Mouse (Mus musculus): ENCODE results near the gene Itgam. TPM values are rescaled to one million over a fixed set of nuclear protein-coding genes. Genes with fewer than 3 reads are reported as not detected.

Gene Itgam
- polyA plus RNA-seq, 1 experiment from 2014 or later: 0.98 TPM

DNA sequence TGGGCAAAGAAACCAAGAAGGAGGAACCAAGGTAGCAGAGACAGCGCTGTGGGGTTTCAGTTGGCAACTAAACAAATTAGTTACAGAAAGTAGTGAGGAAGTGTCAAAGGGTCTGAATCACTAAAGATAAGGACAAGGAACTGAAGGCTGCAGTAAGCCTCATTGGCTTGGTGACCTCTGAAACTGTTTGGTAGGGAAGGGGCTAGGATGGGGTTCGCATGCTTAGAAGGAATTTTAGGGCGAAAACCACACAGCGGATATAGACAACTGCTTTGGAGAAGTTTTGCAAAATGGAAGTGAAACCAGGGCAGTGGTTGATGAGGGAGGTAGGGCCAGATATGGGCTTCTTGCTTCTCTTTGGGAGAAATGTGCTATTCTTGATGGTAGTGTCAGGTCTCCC lies 13.6 kb upstream of the Itgam start:
- ATAC-seq (replicated peaks; ENCODE audit: extremely low read depth, insufficient read depth, low FRiP score): no peak
- Histone ChIP-seq H3K27me3 (ENCODE audit: control insufficient read depth, insufficient read depth, low read length) (no peaks in the 10 kb centered on the region), H3K27ac (ENCODE audit: low read length) (no peak overlapping the region), H3K36me3 (ENCODE audit: control insufficient read depth, insufficient read depth) (no peaks in the 10 kb centered on the region), H3K4me2 (ENCODE audit: low read depth, low read length) (no peak overlapping the region), H3K9ac (ENCODE audit: low read length) (no peak overlapping the region), H3K9me3 (replicated peaks; ENCODE audit: control insufficient read depth, low read length) (no peaks in the 10 kb centered on the region), H3K4me3 (ENCODE audit: low read length) (no peak overlapping the region), H3K4me1 (ENCODE audit: control insufficient read depth, insufficient read depth, low read length) (peaks cover 2% of the 10 kb centered on the region; the same call in 1 of the 2 replicates)
- WGBS: 81% methylated on average over 4 of the region's 4 CpGs

DNA sequence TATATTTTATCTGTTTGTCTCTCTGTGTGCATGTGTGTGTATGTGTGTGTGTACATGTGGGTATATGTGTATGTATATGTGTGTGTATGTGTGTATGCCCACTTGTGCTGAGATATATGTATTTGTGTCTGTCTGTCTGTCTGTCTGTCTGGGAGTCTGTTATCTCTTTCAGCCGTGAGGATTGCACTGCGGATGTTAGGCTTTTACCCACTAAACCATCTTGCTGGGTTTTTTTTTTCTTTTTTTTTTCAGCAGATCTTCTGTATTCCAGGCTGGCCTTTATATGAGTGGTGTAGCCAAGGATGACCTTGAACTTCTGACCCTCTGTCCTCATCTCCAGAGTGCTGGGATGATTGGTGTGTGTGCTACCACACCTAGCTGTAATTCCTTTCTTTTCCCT lies 13.2 kb upstream of the Itgam start:
- Histone ChIP-seq H3K27ac (ENCODE audit: low read length) (no peak overlapping the region), H3K9ac (ENCODE audit: low read length) (no peak overlapping the region), H3K36me3 (ENCODE audit: control insufficient read depth, insufficient read depth) (no peaks in the 10 kb centered on the region), H3K9me3 (replicated peaks; ENCODE audit: control insufficient read depth, low read length) (no peaks in the 10 kb centered on the region), H3K4me1 (ENCODE audit: control insufficient read depth, insufficient read depth, low read length) (peaks cover 2% of the 10 kb centered on the region; the same call in 1 of the 2 replicates), H3K4me2 (ENCODE audit: low read depth, low read length) (no peak overlapping the region), H3K4me3 (ENCODE audit: low read length) (no peak overlapping the region), H3K27me3 (ENCODE audit: control insufficient read depth, insufficient read depth, low read length) (no peaks in the 10 kb centered on the region)
- WGBS: 60% methylated on average over 2 of the region's 2 CpGs
- no peak for ATAC-seq (replicated peaks; ENCODE audit: extremely low read depth, insufficient read depth, low FRiP score)

DNA sequence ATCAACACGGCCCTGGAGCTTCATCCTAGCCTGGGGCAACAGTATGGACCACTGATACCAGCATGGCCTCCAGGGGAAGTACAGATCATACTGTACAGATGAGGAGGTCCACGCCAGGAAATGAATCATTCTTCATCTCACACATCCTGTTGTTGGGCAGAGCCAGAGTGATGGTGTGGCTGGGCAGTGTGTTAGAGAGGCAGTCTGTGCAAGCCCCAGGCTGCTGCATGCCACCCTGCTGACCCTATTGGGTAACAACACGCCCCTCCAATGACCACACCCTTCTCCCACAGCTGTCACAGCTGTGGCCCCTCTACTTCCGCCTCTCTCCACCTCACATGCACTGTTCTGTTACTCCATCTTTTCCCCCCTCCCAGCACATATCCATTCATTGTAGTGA lies 11.7 kb upstream of the Itgam start:
- no peaks in the 10 kb centered on the region for H3K27me3 ChIP-seq (ENCODE audit: control insufficient read depth, insufficient read depth, low read length)
- no peak overlapping the region for H3K4me2 ChIP-seq (ENCODE audit: low read depth, low read length)
- H3K36me3 ChIP-seq (ENCODE audit: control insufficient read depth, insufficient read depth): no peaks in the 10 kb centered on the region
- WGBS: 52% methylated on average over 4 of the region's 4 CpGs
- 0 out of 2 replicates have a peak, but pooled peaks cover under 1% of the 10 kb centered on the region for H3K4me1 ChIP-seq (ENCODE audit: control insufficient read depth, insufficient read depth, low read length)
- peak; percentile 37 for ATAC-seq (replicated peaks; ENCODE audit: extremely low read depth, insufficient read depth, low FRiP score)
- no peak overlapping the region for H3K27ac ChIP-seq (ENCODE audit: low read length)
- H3K9ac ChIP-seq (ENCODE audit: low read length): no peak overlapping the region
- no peaks in the 10 kb centered on the region for H3K9me3 ChIP-seq (replicated peaks; ENCODE audit: control insufficient read depth, low read length)
- H3K4me3 ChIP-seq (ENCODE audit: low read length): no peak overlapping the region

DNA sequence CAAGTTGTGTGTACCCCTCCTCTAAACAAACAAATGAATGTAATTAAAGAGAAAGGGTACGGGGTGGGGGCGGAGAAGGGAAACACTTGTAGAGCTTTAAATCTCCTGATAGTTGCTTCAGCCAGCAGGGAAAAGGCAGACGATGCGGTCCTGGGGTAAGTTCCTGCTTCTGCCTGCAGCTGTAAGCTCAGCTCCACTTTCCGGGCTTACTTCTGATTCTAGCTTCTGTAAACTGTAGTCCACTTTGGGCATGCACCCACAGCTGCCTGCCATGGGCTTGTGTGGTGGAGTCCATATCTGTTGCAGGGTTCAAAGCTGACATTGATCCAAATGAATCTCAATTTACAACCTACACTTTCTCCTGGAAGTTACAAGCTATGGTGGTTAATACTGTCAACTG lies 9.4 kb upstream of the Itgam start:
- Histone ChIP-seq H3K4me2 (ENCODE audit: low read depth, low read length) (no peak overlapping the region), H3K4me3 (ENCODE audit: low read length) (no peak overlapping the region), H3K27ac (ENCODE audit: low read length) (no peak overlapping the region), H3K36me3 (ENCODE audit: control insufficient read depth, insufficient read depth) (no peaks in the 10 kb centered on the region), H3K9me3 (replicated peaks; ENCODE audit: control insufficient read depth, low read length) (no peaks in the 10 kb centered on the region), H3K27me3 (ENCODE audit: control insufficient read depth, insufficient read depth, low read length) (no peaks in the 10 kb centered on the region), H3K4me1 (ENCODE audit: control insufficient read depth, insufficient read depth, low read length) (no peaks in the 10 kb centered on the region), H3K9ac (ENCODE audit: low read length) (no peak overlapping the region)
- 65% methylated on average over 5 of the region's 5 CpGs for WGBS
- ATAC-seq (replicated peaks; ENCODE audit: extremely low read depth, insufficient read depth, low FRiP score): no peak

DNA sequence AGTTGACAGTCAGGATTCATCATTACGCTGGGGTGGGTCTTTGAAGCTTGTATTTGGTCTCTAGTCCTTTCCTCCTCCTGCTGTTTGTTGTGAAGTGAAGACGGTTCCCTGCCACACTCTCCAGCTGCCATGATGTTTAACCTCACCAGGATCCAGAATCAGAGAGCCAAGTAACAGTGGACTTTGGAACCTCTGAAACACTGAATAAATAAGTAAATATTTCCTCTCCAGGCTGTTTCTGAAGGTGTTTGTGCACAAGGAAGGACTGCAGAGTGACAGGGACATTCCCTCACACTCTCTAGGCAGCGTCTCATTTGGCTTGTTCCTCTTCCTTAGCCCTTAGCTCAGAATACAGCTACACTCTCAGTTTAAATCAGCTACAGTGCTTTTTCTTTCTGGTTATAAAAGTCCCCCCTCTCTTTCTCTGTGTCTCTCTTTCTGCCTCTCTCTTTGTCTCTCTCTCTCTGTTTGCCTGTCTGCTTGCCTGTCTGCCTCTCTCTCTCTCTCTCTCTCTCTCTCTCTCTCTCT lies 5.5 kb upstream of the Itgam start:
- H3K9me3 ChIP-seq (replicated peaks; ENCODE audit: control insufficient read depth, low read length): no peaks in the 10 kb centered on the region
- H3K4me3 ChIP-seq (ENCODE audit: low read length): no peak overlapping the region
- H3K4me1 ChIP-seq (ENCODE audit: control insufficient read depth, insufficient read depth, low read length): no peaks in the 10 kb centered on the region
- no peaks in the 10 kb centered on the region for H3K27me3 ChIP-seq (ENCODE audit: control insufficient read depth, insufficient read depth, low read length)
- 52% methylated on average over 3 of the region's 3 CpGs for WGBS
- no peak overlapping the region for H3K9ac ChIP-seq (ENCODE audit: low read length)
- no peak overlapping the region for H3K27ac ChIP-seq (ENCODE audit: low read length)
- ATAC-seq (replicated peaks; ENCODE audit: extremely low read depth, insufficient read depth, low FRiP score): no peak
- H3K36me3 ChIP-seq (ENCODE audit: control insufficient read depth, insufficient read depth): no peaks in the 10 kb centered on the region
- H3K4me2 ChIP-seq (ENCODE audit: low read depth, low read length): no peak overlapping the region

DNA sequence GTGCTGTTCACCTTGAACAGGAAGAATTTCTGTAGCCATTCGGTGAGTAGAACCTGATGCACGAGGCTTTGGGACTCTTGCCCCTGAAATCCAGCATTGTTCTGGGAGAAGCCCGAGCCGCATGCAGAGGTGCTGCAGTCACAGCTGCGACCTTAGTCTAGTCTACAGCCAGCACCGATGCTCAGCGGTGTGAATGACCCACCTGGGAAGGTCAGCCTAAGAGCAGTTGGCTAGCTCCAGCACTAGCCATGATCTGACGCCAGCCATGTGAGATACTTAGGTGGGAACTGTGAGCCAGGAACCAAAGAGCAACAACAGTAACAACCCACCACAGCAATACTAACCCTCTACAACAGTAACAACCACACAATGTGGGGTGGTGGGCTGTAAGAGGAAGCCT lies 4.6 kb upstream of the Itgam start:
- Histone ChIP-seq H3K9me3 (replicated peaks; ENCODE audit: control insufficient read depth, low read length) (no peaks in the 10 kb centered on the region), H3K27ac (ENCODE audit: low read length) (no peak overlapping the region), H3K4me3 (ENCODE audit: low read length) (no peak overlapping the region), H3K9ac (ENCODE audit: low read length) (no peak overlapping the region), H3K4me2 (ENCODE audit: low read depth, low read length) (no peak overlapping the region), H3K27me3 (ENCODE audit: control insufficient read depth, insufficient read depth, low read length) (no peaks in the 10 kb centered on the region), H3K36me3 (ENCODE audit: control insufficient read depth, insufficient read depth) (no peaks in the 10 kb centered on the region), H3K4me1 (ENCODE audit: control insufficient read depth, insufficient read depth, low read length) (no peaks in the 10 kb centered on the region)
- no peak for ATAC-seq (replicated peaks; ENCODE audit: extremely low read depth, insufficient read depth, low FRiP score)
- WGBS: 72% methylated on average over 8 of the region's 8 CpGs

DNA sequence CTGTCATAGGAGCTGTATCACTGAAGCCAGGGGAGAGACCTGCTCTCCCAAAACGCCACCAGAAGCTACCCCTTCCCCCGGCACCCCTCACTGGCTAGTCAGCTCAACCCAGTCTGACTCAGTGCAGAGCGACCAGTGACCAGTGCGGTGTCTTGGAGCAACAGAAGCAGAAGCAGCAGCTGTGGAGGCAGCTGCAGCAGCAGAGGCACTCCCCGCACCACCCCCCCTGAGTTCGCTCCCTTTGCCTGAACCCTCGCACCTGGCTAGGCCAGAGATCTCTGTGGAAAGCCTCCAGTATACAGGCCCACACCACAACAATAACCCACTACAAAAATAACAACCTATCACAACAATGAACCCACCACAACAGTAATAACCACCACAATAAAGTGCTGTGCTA lies 3.9 kb upstream of the Itgam start:
- no peaks in the 10 kb centered on the region for H3K9me3 ChIP-seq (replicated peaks; ENCODE audit: control insufficient read depth, low read length)
- WGBS: 59% methylated on average over 7 of the region's 7 CpGs
- peak; percentile 63 for ATAC-seq (replicated peaks; ENCODE audit: extremely low read depth, insufficient read depth, low FRiP score)

DNA sequence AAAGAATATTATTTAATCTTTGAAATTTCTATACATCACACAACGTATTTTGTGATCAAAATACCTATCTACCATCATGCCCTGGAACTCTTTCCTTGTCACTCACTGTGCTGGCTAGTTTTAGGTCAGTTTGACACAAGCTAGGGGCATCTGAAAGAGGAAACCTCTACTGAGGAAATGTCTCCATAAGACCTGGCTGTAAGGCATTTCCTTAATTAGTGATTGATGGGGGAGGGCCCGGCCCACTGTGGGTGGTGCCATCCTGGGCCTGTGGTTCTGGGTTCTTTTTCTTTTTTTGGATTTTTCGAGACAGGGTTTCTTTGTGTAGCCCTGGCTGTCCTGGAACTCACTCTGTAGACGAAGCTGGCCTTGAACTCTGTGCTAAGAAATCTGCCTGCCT lies 3.3 kb upstream of the Itgam start:
- Histone ChIP-seq H3K9me3 (replicated peaks; ENCODE audit: control insufficient read depth, low read length) (no peaks in the 10 kb centered on the region), H3K36me3 (ENCODE audit: control insufficient read depth, insufficient read depth) (no peaks in the 10 kb centered on the region), H3K4me1 (ENCODE audit: control insufficient read depth, insufficient read depth, low read length) (no peaks in the 10 kb centered on the region), H3K4me2 (ENCODE audit: low read depth, low read length) (no peak overlapping the region), H3K27ac (ENCODE audit: low read length) (no peak overlapping the region), H3K27me3 (ENCODE audit: control insufficient read depth, insufficient read depth, low read length) (no peaks in the 10 kb centered on the region), H3K4me3 (ENCODE audit: low read length) (no peak overlapping the region), H3K9ac (ENCODE audit: low read length) (no peak overlapping the region)
- no peak for ATAC-seq (replicated peaks; ENCODE audit: extremely low read depth, insufficient read depth, low FRiP score)
- WGBS: 60% methylated on average over 4 of the region's 4 CpGs

More for the DNA sequence above, 3.9 kb upstream of the Itgam start:
- Histone ChIP-seq H3K36me3 (ENCODE audit: control insufficient read depth, insufficient read depth) (no peaks in the 10 kb centered on the region), H3K4me2 (ENCODE audit: low read depth, low read length) (no peak overlapping the region), H3K9ac (ENCODE audit: low read length) (no peak overlapping the region), H3K4me3 (ENCODE audit: low read length) (no peak overlapping the region), H3K27me3 (ENCODE audit: control insufficient read depth, insufficient read depth, low read length) (no peaks in the 10 kb centered on the region), H3K27ac (ENCODE audit: low read length) (no peak overlapping the region), H3K4me1 (ENCODE audit: control insufficient read depth, insufficient read depth, low read length) (no peaks in the 10 kb centered on the region)

DNA sequence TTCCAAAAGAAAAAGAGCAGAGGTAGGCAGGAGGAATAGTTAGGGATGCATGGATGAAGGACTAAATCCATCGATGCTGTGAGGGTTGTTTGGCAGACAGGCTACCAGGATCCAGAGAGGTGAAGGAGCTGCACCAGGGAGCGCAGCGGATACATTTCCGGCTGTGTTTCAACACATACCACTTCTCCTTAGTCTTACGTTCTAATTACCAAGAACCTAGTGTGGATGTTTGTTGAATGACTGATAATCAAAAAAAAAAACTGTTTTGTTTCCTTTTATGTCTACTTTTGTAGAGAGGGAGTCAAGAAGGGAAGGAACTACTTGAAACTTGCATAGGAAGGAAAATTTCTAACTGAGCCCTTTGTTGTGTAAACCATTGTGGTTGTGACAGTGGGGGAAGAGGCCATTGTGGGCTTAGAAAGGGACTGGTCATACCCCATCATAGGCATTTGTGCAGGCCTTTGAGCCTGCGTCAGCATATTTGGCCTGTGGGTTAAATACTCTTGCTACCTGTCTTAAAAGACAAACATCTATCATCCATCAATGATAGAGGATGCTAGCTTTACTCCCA lies 856 bp downstream of the Itgam start:
- Histone ChIP-seq H3K9ac (ENCODE audit: low read length) (no peak overlapping the region), H3K27me3 (ENCODE audit: control insufficient read depth, insufficient read depth, low read length) (no peaks in the 10 kb centered on the region), H3K27ac (ENCODE audit: low read length) (no peak overlapping the region), H3K4me1 (ENCODE audit: control insufficient read depth, insufficient read depth, low read length) (no peaks in the 10 kb centered on the region), H3K9me3 (replicated peaks; ENCODE audit: control insufficient read depth, low read length) (no peaks in the 10 kb centered on the region), H3K36me3 (ENCODE audit: control insufficient read depth, insufficient read depth) (no peaks in the 10 kb centered on the region), H3K4me3 (ENCODE audit: low read length) (no peak overlapping the region), H3K4me2 (ENCODE audit: low read depth, low read length) (no peak overlapping the region)
- WGBS: 82% methylated on average over 6 of the region's 6 CpGs
- no peak for ATAC-seq (replicated peaks; ENCODE audit: extremely low read depth, insufficient read depth, low FRiP score)
